Mouse (Mus musculus): ENCODE data around the gene Cd84.
A peak's percentile ranks its signal among the peaks of the same experiment; 100 is the strongest.

The Cd84 gene

GRCm38 (mm10) chr1:171917305-171918039, 78.0 kb downstream of the Cd84 start, which contains the start of gene Slamf6:
Gene Slamf6 (plus strand): TSS chr1:171917515.
- peak; percentile 75 for DNase-seq

DNA sequence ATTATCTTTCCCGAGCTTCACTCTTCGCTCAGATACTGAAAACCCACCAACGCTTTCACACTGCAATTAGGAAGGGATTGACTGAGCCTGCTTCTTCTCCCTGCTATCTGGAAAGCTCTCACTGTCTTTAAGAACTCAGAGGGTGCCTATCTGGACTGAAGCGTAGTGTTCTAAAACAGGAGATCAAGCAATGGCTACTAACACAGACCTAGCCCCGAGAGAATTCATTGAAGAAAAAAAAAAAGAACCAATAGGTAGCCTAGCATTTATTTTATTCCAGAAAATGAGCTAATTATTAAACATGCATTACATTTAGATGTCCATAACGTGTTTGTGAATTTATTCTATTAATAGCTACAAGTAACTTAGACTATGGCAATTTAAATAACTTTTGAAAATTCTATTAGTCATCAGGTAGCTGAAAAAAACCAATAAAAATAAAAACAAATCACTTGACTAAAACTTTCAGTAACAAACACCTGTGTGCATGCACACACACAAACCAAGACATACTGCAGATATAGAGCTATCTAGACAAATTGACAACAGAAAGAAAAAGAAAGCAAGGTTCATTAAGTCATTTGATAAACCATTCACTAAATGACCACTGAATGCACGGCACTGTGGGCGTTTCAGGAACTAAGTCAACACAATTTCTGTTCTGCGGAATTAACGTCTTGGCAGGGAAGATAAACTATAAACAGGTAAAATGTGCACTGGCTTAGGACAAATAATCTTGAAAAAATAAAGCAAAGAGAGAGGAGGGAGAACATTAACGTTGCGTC, 78.8 kb downstream of the Cd84 start:
- DNase-seq: peak; percentile 19 to 21

DNA sequence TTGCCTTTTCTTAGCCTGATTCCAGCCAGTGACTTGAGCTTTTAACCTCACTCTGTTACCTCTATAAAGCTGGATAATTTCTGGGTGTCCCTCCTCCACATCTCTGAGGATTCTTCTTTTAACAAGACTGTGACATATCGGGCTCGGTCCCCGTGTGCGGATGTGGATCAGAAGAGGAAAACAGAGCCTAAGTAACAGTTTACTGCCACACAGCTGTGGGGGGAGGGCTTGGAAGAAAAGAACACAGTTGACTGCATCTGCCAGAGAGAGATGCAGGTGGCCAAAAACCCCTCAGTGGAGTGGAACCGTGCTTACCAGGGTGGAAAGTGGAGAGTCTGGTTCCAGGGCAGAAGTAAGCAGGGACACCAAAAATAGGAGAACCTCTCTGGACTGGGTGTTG, 79.7 kb downstream of the Cd84 start:
- DNase-seq: peak; percentile 41 to 43

GRCm38 (mm10) chr1:171919901-171920510, 80.5 kb downstream of the Cd84 start:
- DNase-seq: peak in 1 of 2 experiments; percentile 15

DNA sequence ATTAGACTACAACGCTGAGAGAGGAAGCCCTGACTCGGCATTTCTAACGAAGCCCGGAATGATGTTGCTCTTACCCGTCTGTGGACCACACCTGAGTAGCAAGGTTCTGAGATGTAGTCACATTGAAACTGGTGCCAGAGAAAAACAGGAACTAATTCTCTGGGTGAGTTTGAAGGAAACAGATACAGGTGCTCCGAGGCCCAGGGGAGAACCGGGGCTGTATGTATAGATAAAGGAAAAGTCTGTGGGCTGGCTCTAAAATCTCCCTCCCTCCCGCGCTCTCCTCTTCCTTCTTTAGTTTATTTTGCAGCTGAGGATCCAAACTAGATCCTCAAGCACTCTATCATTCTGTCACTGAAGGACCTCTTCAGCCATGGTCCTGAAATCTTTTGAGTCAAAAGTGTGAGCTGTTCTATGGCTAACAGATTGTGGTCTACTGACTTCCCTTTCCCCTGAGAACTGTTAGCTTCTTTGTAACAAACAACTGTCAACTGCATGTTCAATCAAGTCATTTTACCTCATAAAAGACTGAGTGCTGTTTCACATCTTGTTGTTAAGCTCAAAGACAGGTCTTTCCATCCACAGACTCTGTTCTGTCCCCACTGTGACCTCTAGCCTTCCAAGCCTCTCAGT, 81.6 kb downstream of the Cd84 start:
- DNase-seq: peak; percentile 76 to 80

DNA sequence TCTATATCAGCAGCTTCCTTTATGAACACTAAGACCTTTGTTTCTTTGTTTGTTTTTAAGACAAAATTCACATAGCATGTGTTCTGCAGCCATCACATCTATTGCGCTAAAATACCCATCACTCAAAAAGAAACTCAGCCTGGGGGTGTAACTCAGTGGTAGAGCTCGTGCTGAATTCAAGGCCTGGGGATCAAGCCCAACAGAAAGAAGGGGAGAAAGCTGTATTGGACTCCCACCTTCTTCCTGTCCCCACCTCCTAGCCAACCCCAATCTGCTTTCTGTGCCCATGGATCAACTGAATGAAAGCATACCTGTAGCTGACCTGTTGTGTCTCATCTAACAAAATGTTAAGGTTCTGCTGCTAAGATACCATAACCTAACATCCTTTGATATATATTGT, 82.1 kb downstream of the Cd84 start:
- DNase-seq: no peak

DNA sequence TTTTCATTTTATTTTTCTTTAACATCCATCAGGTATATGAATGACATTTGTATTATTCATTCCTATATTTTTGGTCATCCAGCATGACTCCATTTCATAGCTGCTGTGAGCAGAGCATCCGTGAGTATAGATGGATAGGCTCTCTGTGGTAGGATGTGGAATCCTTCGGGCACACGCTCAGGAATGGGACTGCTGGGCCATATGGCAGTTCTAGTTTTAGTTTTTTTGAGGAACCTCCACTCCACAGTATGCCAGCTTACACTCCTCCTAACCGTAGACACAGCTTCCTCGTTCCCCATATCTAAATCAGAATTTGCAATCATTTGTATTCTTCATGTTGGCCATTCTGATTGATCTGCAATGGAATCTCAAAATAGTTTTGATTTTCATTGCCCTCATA, 83.3 kb downstream of the Cd84 start:
- DNase-seq: no peak

GRCm38 (mm10) chr1:171924900-171925299, 85.4 kb downstream of the Cd84 start:
- DNase-seq: no peak

DNA sequence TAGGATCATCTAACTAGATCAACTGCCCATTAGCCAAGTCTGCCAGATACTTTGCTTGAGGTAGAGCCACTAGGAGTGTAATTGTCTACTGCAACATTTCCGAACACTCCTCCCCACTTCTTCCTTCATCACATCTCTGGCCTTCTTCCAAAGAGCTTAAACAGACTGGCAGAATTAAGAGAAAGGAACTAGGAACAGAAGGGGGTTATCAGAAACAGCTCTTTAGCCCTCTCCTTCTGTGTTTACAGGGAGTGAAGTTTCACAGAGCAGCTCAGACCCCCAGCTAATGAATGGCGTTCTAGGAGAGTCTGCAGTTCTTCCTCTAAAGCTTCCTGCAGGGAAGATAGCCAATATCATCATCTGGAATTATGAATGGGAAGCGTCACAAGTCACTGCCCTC, 94.4 kb downstream of the Cd84 start:
- DNase-seq: no peak

- DNase-seq: no peak
Observed at GRCm38 (mm10) chr1:171938952-171939948, 99.8 kb downstream of the Cd84 start.

Measured in B cell, adult 2 months (primary cell).